Comparison of ENCODE assay signal across 8 mouse cellular contexts in genomic region chr6:28980750-28981584, GRCm38 (mm10).
DNase-seq lines count a peak whose midpoint lies in the region; ATAC-seq and TF ChIP-seq lines count a peak whose summit lies in the region.

No protein-coding gene starts in this region.

- peak overlapping the region; percentile 74 for H3K9ac ChIP-seq in forebrain, embryonic 14.5 days (ENCODE audit: low read length)
- no peak overlapping the region for H3K9ac ChIP-seq in intestine, postnatal 0 days (ENCODE audit: low read depth, low read length)

- DNase-seq in MN1 (ENCODE audit: low spot score), result peak; percentile 77
- DNase-seq in forebrain, embryonic 14.5 days (ENCODE audit: low spot score), result peak; percentile 90
- peak; percentile 69 to 93 for DNase-seq in left cerebral cortex, postnatal 25 days (ENCODE audit: low spot score in 2 of 2)
- peak; percentile 49 for DNase-seq in neural tube, embryonic 10.5 days (ENCODE audit: extremely low spot score, low spot score)
- no peak for DNase-seq in spleen, adult 12 weeks (ENCODE audit: low spot score)
- no peak for DNase-seq in c-Kit-positive CD71-positive TER-119-positive erythroid progenitor cells, embryonic 14.5 days (ENCODE audit: low spot score)

- TF ChIP-seq CTCF in intestine, postnatal 0 days (IDR thresholded peaks at IDR 0.05; ENCODE audit: low read depth), result no peak

- H3K9me3 ChIP-seq in forebrain, embryonic 14.5 days (replicated peaks; ENCODE audit: control insufficient read depth, low read length), result no peaks in the 10 kb centered on the region
- no peaks in the 10 kb centered on the region for H3K9me3 ChIP-seq in intestine, postnatal 0 days (ENCODE audit: control insufficient read depth)

- intact Hi-C loops in left cerebral cortex, postnatal 25 days (cut with DNase I), result loop anchor here (5.0 kb wide), 1 partner anchor 36 kb away; no protein-coding TSS in a partner anchor

- H3K27me3 ChIP-seq in forebrain, embryonic 14.5 days (replicated peaks; ENCODE audit: control insufficient read depth, insufficient read depth, low read length), result no peaks in the 10 kb centered on the region; the same call in none of the 2 replicates
- peaks cover 37% of the 10 kb centered on the region for H3K27me3 ChIP-seq in intestine, postnatal 0 days (replicated peaks; ENCODE audit: control insufficient read depth, insufficient read depth, low read length)

- H3K4me2 ChIP-seq in forebrain, embryonic 14.5 days (ENCODE audit: low read length), result peak overlapping the region; percentile 88
- H3K4me2 ChIP-seq in intestine, postnatal 0 days (replicated peaks; ENCODE audit: low read depth), result peak overlapping the region; percentile 70

- peaks cover 7% of the 10 kb centered on the region for H3K4me1 ChIP-seq in brown adipose tissue, adult 24 weeks (ENCODE audit: control insufficient read depth, insufficient read depth, insufficient read length, low read length)
- H3K4me1 ChIP-seq in forebrain, embryonic 14.5 days (ENCODE audit: control insufficient read depth, insufficient read depth, low read length), result no peaks in the 10 kb centered on the region
- H3K4me1 ChIP-seq in intestine, postnatal 0 days (replicated peaks; ENCODE audit: control insufficient read depth, insufficient read depth, low read length), result peaks cover 3% of the 10 kb centered on the region; the same call in 1 of the 2 replicates

- H3K4me3 ChIP-seq in brown adipose tissue, adult 24 weeks (ENCODE audit: insufficient read depth, low read depth, low read length), result peak overlapping the region; percentile 54
- peak overlapping the region; percentile 49 for H3K4me3 ChIP-seq in forebrain, embryonic 14.5 days (ENCODE audit: low read depth, low read length)
- peak overlapping the region; percentile 41 for H3K4me3 ChIP-seq in intestine, postnatal 0 days (ENCODE audit: low read depth, low read length)

- no peak overlapping the region for H3K27ac ChIP-seq in brown adipose tissue, adult 24 weeks (replicated peaks; ENCODE audit: low read depth, low read length)
- peak overlapping the region; percentile 70; the same call in 1 of the 2 replicates for H3K27ac ChIP-seq in forebrain, embryonic 14.5 days (ENCODE audit: low read depth, low read length)
- H3K27ac ChIP-seq in intestine, postnatal 0 days (ENCODE audit: low read depth, low read length), result no peak overlapping the region

- peak; percentile 88 for ATAC-seq in forebrain, embryonic 14.5 days
- no peak for ATAC-seq in intestine, postnatal 0 days

- WGBS in forebrain, embryonic 14.5 days, result under 1% methylated on average over 56 of the region's 56 CpGs
- WGBS in intestine, postnatal 0 days, result under 1% methylated on average over 56 of the region's 56 CpGs

- H3K36me3 ChIP-seq in forebrain, embryonic 14.5 days (ENCODE audit: control insufficient read depth, insufficient read depth, low read length), result no peaks in the 10 kb centered on the region
- H3K36me3 ChIP-seq in intestine, postnatal 0 days (ENCODE audit: control insufficient read depth, insufficient read depth), result no peaks in the 10 kb centered on the region

Comparison
In these comparisons a context has a peak if more than half of its experiments do, and no peak if none do; other contexts are left out.
1. DNase-seq: peak in MN1 (single experiment), forebrain, embryonic 14.5 days (single experiment), left cerebral cortex, postnatal 25 days (2 of 2) and neural tube, embryonic 10.5 days (single experiment); none in spleen, adult 12 weeks (single experiment) and c-Kit-positive CD71-positive TER-119-positive erythroid progenitor cells, embryonic 14.5 days (single experiment).
2. Peak in every context shown above with its lines, with median percentiles within 50 percentile points of each other: H3K4me3 ChIP-seq.